Mouse (Mus musculus): ENCODE measurements at regions not wholly inside any gene's neighbourhood (a gene's known extent, or its start where the extent isn't known, plus 50 kb on each side); places are given as distances from the start of the nearest gene placed in this dataset.

GRCm38 (mm10) chr13:101225366-101225765, 392.1 kb upstream of the Slc30a5 start:
- no peak for DNase-seq (ENCODE audit: low read depth, low spot score)

GRCm38 (mm10) chr13:101221331-101222043, 388.3 kb upstream of the Slc30a5 start:
- DNase-seq (ENCODE audit: low read depth, low spot score) = no peak

GRCm38 (mm10) chr13:101219568-101219967, 386.3 kb upstream of the Slc30a5 start:
- no peak for DNase-seq (ENCODE audit: low read depth, low spot score)

- no peak for DNase-seq (ENCODE audit: low read depth, low spot score)
These were observed 383.8 kb upstream of the Slc30a5 start for GRCm38 (mm10) chr13:101216897-101217480.

- DNase-seq (ENCODE audit: low read depth, low spot score) = no peak
These were observed 383.2 kb upstream of the Slc30a5 start for GRCm38 (mm10) chr13:101216421-101216820.

GRCm38 (mm10) chr13:101215792-101216221, 382.6 kb upstream of the Slc30a5 start:
- no peak for DNase-seq (ENCODE audit: low read depth, low spot score)

GRCm38 (mm10) chr13:101215131-101215641, 382.0 kb upstream of the Slc30a5 start:
- no peak for DNase-seq (ENCODE audit: low read depth, low spot score)

- no peak for DNase-seq (ENCODE audit: low read depth, low spot score)
These were observed 380.9 kb upstream of the Slc30a5 start for GRCm38 (mm10) chr13:101214094-101214493.

GRCm38 (mm10) chr13:101213121-101213916, 380.1 kb upstream of the Slc30a5 start:
- DNase-seq (ENCODE audit: low read depth, low spot score) = no peak

GRCm38 (mm10) chr13:101212341-101212895, 379.2 kb upstream of the Slc30a5 start:
- DNase-seq (ENCODE audit: low read depth, low spot score) = no peak

GRCm38 (mm10) chr13:101208788-101209187, 375.6 kb upstream of the Slc30a5 start:
- DNase-seq (ENCODE audit: low read depth, low spot score) = no peak

GRCm38 (mm10) chr13:101203463-101203862, 370.2 kb upstream of the Slc30a5 start:
- DNase-seq (ENCODE audit: low read depth, low spot score) = no peak

GRCm38 (mm10) chr13:101202565-101203313, 369.5 kb upstream of the Slc30a5 start:
- no peak for DNase-seq (ENCODE audit: low read depth, low spot score)

- DNase-seq (ENCODE audit: low read depth, low spot score) = no peak
These were observed 357.1 kb upstream of the Slc30a5 start for GRCm38 (mm10) chr13:101190249-101190830.

GRCm38 (mm10) chr13:101182387-101182786, 349.2 kb upstream of the Slc30a5 start:
- DNase-seq (ENCODE audit: low read depth, low spot score) = no peak

- DNase-seq (ENCODE audit: low read depth, low spot score) = no peak
These were observed 341.9 kb upstream of the Slc30a5 start for GRCm38 (mm10) chr13:101175017-101175689.

- DNase-seq (ENCODE audit: low read depth, low spot score) = peak; percentile 74
These were observed 328.5 kb upstream of the Slc30a5 start for GRCm38 (mm10) chr13:101161768-101162167.

GRCm38 (mm10) chr13:101159878-101160277, 326.7 kb upstream of the Slc30a5 start:
- DNase-seq (ENCODE audit: low read depth, low spot score) = peak; percentile 16

GRCm38 (mm10) chr13:101153760-101154159, 320.5 kb upstream of the Slc30a5 start:
- no peak for DNase-seq (ENCODE audit: low read depth, low spot score)

GRCm38 (mm10) chr13:101142761-101143160, 309.5 kb upstream of the Slc30a5 start:
- DNase-seq (ENCODE audit: low read depth, low spot score) = no peak
